Mouse (Mus musculus): ENCODE data around the gene Tmem108.

DNA sequence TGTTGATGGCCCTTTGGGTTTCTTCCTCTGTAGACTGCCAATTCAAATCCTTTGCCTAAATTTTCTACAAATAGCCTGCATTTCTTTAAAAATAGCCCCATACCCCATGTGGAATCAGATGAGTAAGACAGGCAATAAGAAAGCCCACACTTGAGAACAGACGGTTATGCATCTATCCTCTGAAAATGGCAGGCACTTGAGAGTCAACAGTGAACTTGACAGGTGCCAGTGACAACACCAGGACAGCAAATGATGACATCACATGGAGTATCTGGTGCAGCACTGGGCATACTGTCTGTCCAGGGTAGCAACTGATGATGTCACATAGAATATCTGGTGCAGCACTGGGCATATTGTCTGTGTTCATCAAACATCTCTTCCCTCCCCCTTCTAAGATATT is 61.4 kb downstream of the Tmem108 start:
- TF ChIP-seq CTCF (IDR thresholded peaks at IDR 0.05; ENCODE audit: control insufficient read depth, insufficient read depth, insufficient read length), result no peak
- no peak for TF ChIP-seq USF1 (IDR thresholded peaks at IDR 0.05; ENCODE audit: low read depth)
- TF ChIP-seq MYOG (IDR thresholded peaks at IDR 0.05; ENCODE audit: control insufficient read depth, extremely low read depth, insufficient read length), result no peak
- no peak for TF ChIP-seq CEBPB (IDR thresholded peaks at IDR 0.05; ENCODE audit: low read depth)

Data from C2C12 (cell line).